8 mouse cellular contexts compared by ENCODE assay signal in genomic region chr2:168912901-168913721, GRCm38 (mm10). TPM values are rescaled to one million over a fixed set of nuclear protein-coding genes. Genes with fewer than 3 reads are reported as not detected.
DNase-seq lines count a peak whose midpoint lies in the region; ATAC-seq and TF ChIP-seq lines count a peak whose summit lies in the region.

No protein-coding gene starts in this region.

- no peaks in the 10 kb centered on the region for H3K36me3 ChIP-seq in lung, embryonic 16.5 days (ENCODE audit: control insufficient read depth, insufficient read depth, low read length)
- H3K36me3 ChIP-seq in embryonic facial prominence, embryonic 14.5 days (ENCODE audit: control insufficient read depth, insufficient read depth, low read length), result no peaks in the 10 kb centered on the region
- no peaks in the 10 kb centered on the region for H3K36me3 ChIP-seq in limb, embryonic 14.5 days (ENCODE audit: control insufficient read depth, insufficient read depth, low read length)
- no peaks in the 10 kb centered on the region for H3K36me3 ChIP-seq in small intestine, adult 2 months (ENCODE audit: control insufficient read depth, insufficient read depth, low read length)

- peak overlapping the region; percentile 91 for H3K4me2 ChIP-seq in lung, embryonic 16.5 days (ENCODE audit: low read depth, low read length)
- H3K4me2 ChIP-seq in embryonic facial prominence, embryonic 14.5 days (ENCODE audit: low read depth, low read length), result peak overlapping the region; percentile 81
- H3K4me2 ChIP-seq in limb, embryonic 14.5 days (replicated peaks; ENCODE audit: low read depth, low read length, severe bottlenecking), result peak overlapping the region; percentile 85

- no peak for TF ChIP-seq POLR2A in limb, embryonic 14.5 days (IDR thresholded peaks at IDR 0.05; ENCODE audit: borderline replicate concordance, extremely low read depth, insufficient read depth, insufficient read length)
- no peak for TF ChIP-seq POLR2A in small intestine, adult 2 months (IDR thresholded peaks at IDR 0.05; ENCODE audit: low read depth, low read length)

- no peaks in the 10 kb centered on the region for H3K9me3 ChIP-seq in lung, embryonic 16.5 days (ENCODE audit: control insufficient read depth, low read length)
- no peaks in the 10 kb centered on the region for H3K9me3 ChIP-seq in embryonic facial prominence, embryonic 14.5 days (ENCODE audit: control insufficient read depth, low read length)
- H3K9me3 ChIP-seq in limb, embryonic 14.5 days (ENCODE audit: control insufficient read depth, low read length), result no peaks in the 10 kb centered on the region

- peak overlapping the region; percentile 35 for H3K9ac ChIP-seq in lung, embryonic 16.5 days (ENCODE audit: low read length)
- H3K9ac ChIP-seq in embryonic facial prominence, embryonic 14.5 days (ENCODE audit: low read depth, low read length), result peak overlapping the region; percentile 57; the same call in 1 of the 2 replicates
- H3K9ac ChIP-seq in limb, embryonic 14.5 days (ENCODE audit: low read depth, low read length, severe bottlenecking), result 0 out of 2 replicates have a peak overlapping the region, but pooled peaks have one; percentile 43

- no peak for TF ChIP-seq CTCF in small intestine, adult 2 months (IDR thresholded peaks at IDR 0.05; ENCODE audit: extremely low read depth, insufficient read length, insufficient replicate concordance, low read depth, low read length)

- peak overlapping the region; percentile 55 for H3K4me3 ChIP-seq in lung, embryonic 16.5 days (ENCODE audit: low read length)
- peak overlapping the region; percentile 54 for H3K4me3 ChIP-seq in embryonic facial prominence, embryonic 14.5 days (ENCODE audit: low read depth, low read length)
- H3K4me3 ChIP-seq in limb, embryonic 14.5 days (replicated peaks; ENCODE audit: low read length), result peak overlapping the region; percentile 45
- peak overlapping the region; percentile 46 for H3K4me3 ChIP-seq in small intestine, adult 2 months (ENCODE audit: low read depth, low read length)

- peaks cover 16% of the 10 kb centered on the region for H3K4me1 ChIP-seq in lung, embryonic 16.5 days (replicated peaks; ENCODE audit: control insufficient read depth, insufficient read depth, low read length)
- peaks cover 4% of the 10 kb centered on the region for H3K4me1 ChIP-seq in embryonic facial prominence, embryonic 14.5 days (ENCODE audit: control insufficient read depth, insufficient read depth, low read length)
- peaks cover 20% of the 10 kb centered on the region for H3K4me1 ChIP-seq in limb, embryonic 14.5 days (ENCODE audit: control insufficient read depth, insufficient read depth, low read length)
- H3K4me1 ChIP-seq in small intestine, adult 2 months (ENCODE audit: control insufficient read depth, insufficient read depth, insufficient read length, low read length), result no peaks in the 10 kb centered on the region

- 0 out of 2 replicates have a peak, but pooled peaks have one; percentile 50 for ATAC-seq in lung, embryonic 16.5 days (ENCODE audit: low read depth)
- peak; percentile 63 for ATAC-seq in embryonic facial prominence, embryonic 14.5 days (ENCODE audit: low read depth)
- peak; percentile 40; the same call in 1 of the 2 replicates for ATAC-seq in limb, embryonic 14.5 days (ENCODE audit: low FRiP score, low read depth)

- peaks cover 36% of the 10 kb centered on the region for H3K27me3 ChIP-seq in lung, embryonic 16.5 days (ENCODE audit: control insufficient read depth, insufficient read depth, low read depth, low read length)
- peaks cover 33% of the 10 kb centered on the region for H3K27me3 ChIP-seq in embryonic facial prominence, embryonic 14.5 days (replicated peaks; ENCODE audit: control insufficient read depth, insufficient read depth, low read length)
- H3K27me3 ChIP-seq in limb, embryonic 14.5 days (ENCODE audit: control insufficient read depth, insufficient read depth, low read length), result peaks cover 21% of the 10 kb centered on the region
- peaks cover 31% of the 10 kb centered on the region for H3K27me3 ChIP-seq in small intestine, adult 2 months (ENCODE audit: control insufficient read depth, insufficient read depth, low read length)

- WGBS in lung, embryonic 16.5 days, result 1% methylated on average over 31 of the region's 31 CpGs
- whole genome bisulfite sequencing in embryonic facial prominence, embryonic 14.5 days, result 4% methylated on average over 31 of the region's 31 CpGs
- WGBS in limb, embryonic 14.5 days, result 1% methylated on average over 31 of the region's 31 CpGs
- 5% methylated on average over 31 of the region's 31 CpGs for WGBS in small intestine, adult 2 months

- DNase-seq in lung, postnatal 36 days, result no peak
- DNase-seq in embryonic facial prominence, embryonic 14.5 days (ENCODE audit: low spot score), result peak; percentile 78
- DNase-seq in limb, embryonic 14.5 days (ENCODE audit: low spot score), result peak; percentile 49
- no peak for DNase-seq in right cerebral cortex, postnatal 10 days (ENCODE audit: low spot score in 2 of 2)
- no peak for DNase-seq in ovary, adult 18-20 months (ENCODE audit: low spot score)
- DNase-seq in layer of hippocampus, postnatal 14 days (ENCODE audit: low spot score in 2 of 2), result no peak

- H3K27ac ChIP-seq in lung, embryonic 16.5 days (ENCODE audit: low read length), result no peak overlapping the region
- H3K27ac ChIP-seq in embryonic facial prominence, embryonic 14.5 days (replicated peaks; ENCODE audit: low read depth, low read length), result peak overlapping the region; percentile 75
- H3K27ac ChIP-seq in limb, embryonic 14.5 days (replicated peaks; ENCODE audit: low read depth, low read length), result 0 out of 2 replicates have a peak overlapping the region, but pooled peaks have one; percentile 43
- no peak overlapping the region for H3K27ac ChIP-seq in small intestine, adult 2 months (ENCODE audit: insufficient read depth, low read depth, low read length)

RNA-seq across cellular contexts. Expression of gene Zfp64, which starts 42.3 kb away (rescaled TPM):
- 29.8 and 31.7 TPM in 2 replicates for polyA plus RNA-seq in lung, embryonic 16.5 days (2015; fragmentation: Nextera tagmentation; extraction: Ambion mirVana)
- 39.0 and 41.9 TPM in 2 replicates for polyA plus RNA-seq in embryonic facial prominence, embryonic 14.5 days (2014; fragmentation: Nextera tagmentation; extraction: Ambion mirVana)
- polyA plus RNA-seq in limb, embryonic 14.5 days (2012; rRNA removed), result 46.0 and 55.3 TPM in 2 replicates
- polyA plus RNA-seq in limb, embryonic 14.5 days (2014; fragmentation: Nextera tagmentation; extraction: Ambion mirVana), result 49.5 and 50.6 TPM in 2 replicates
- 16.2 and 24.1 TPM in 2 replicates for polyA plus RNA-seq in small intestine, adult 2 months (2012; rRNA removed)
- total RNA-seq in layer of hippocampus, postnatal 14 days (2021), result 10 to 100 TPM; 16.6 to 18.2 TPM

Comparison
In these comparisons a context has a peak if more than half of its experiments do, and no peak if none do; other contexts are left out.
1. H3K27ac ChIP-seq: peak in embryonic facial prominence, embryonic 14.5 days (single experiment) and limb, embryonic 14.5 days (single experiment); none in lung, embryonic 16.5 days (single experiment) and small intestine, adult 2 months (single experiment).
2. DNase-seq: peak in embryonic facial prominence, embryonic 14.5 days (single experiment) and limb, embryonic 14.5 days (single experiment); none in lung, postnatal 36 days (single experiment), right cerebral cortex, postnatal 10 days (0 of 2), ovary, adult 18-20 months (single experiment) and layer of hippocampus, postnatal 14 days (0 of 2).
3. Peak in every context shown above with its lines, with median percentiles within 50 percentile points of each other: ATAC-seq, H3K4me2 ChIP-seq, H3K4me3 ChIP-seq and H3K9ac ChIP-seq.